Mouse (Mus musculus): ENCODE data around the gene Gm21885.

Gene Gm21885

DNA sequence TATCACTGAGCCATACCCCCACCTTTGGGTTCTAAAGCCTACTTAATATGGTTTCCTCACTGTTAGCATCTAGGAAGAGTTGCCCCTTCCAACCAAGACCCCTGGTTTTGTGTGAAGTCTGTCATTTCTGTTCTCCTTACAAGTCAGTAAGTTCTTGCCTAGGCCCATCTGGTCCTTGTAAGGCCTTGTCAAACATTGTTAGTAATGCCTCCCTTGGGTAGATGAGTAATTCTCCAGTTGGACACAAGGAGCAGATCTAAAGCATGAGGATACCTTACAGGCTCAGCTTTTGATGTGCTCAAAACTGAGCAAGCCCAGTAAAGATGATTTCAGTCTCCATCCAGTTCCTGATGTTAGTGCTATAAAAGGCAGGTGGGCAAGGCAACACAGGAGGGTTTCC, 12.9 kb upstream of the Gm21885 start:
- no peak for DNase-seq (ENCODE audit: extremely low spot score, low read depth, low spot score)

DNA sequence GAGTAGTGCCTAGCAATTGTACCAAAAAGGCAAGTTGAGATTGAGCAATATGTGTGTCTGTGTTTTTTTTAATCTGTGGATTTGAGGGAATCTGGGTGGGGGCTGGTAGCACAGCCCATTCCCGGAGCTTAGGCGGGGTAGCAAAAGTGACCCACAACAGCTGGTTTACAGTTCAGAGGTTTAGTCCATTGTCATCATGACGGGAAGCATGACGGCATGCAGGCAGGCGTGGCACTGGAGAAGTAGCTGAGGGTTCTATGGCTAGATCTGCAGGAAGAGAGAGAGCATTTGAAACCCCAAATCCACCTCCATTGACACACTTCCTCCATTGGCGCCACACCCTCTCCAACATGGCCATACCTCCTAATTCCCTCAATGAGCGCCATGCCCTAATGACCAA, 11.8 kb upstream of the Gm21885 start:
- DNase-seq (ENCODE audit: extremely low spot score, low read depth, low spot score), result no peak

DNA sequence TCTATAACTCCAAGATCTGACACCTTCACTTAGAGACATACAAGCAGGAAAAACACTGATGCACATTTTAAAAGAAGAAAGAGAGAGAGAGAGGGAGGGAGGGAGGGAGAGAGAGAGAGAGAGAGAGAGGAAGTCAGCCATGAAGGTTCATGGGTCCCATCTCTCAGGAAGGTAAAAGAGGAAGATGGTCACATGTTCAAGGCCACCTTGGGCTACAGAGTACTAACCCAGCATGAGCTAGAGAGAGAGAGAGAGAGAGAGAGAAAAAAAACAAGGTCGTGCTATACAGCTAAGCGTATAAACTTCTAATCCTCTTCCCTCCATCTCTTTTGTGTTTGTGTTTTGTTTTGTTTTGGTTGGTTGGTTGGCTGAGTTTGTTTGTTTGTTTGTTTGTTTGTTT, 10.7 kb upstream of the Gm21885 start:
- DNase-seq (ENCODE audit: extremely low spot score, low read depth, low spot score), result no peak

DNA sequence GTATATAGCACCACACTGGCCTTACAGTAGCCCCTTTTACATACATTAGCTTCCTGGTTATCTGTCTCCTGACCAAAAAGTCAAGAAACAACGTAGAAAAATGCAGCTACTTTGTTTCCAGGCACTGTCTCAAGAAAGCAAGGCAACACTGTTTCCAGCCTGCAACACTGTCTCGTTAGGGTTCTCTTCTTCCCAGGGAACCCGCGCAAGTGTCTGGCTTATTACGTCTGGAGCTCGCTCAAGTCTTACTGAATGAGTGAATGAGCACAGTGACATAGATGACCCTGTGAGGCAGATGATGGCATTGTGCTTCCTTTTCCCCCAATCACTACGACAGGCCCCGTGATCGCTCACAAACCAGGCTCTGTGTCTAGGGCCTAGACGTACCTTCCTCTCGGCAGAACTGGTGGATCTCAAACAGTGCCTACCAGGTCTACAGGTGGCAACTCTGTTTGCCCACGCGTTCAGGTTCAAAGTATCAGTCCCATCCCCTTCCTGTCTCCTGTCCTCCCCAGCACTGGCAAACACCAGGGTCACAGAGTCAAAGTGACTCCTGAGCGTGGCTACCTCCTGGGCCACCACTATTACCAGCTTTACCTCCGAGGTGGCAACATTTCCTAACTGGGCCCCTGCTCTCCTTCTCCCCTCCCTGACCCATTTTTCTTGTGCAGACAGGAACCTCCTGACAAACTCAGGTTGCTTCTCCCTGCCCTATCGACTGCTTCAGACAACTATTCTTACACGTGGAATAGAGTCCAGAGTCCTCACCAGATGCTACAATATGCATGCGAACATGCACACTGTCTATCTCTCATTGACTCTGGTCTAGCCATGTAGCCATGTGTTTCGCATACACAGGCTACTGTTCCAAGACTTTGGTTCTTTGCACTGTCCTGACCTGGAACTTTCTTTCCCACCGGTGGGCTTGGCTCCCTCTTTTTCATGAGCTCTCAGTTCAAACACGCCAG, 8.4 kb upstream of the Gm21885 start:
- no peak for DNase-seq (ENCODE audit: extremely low spot score, low read depth, low spot score)

DNA sequence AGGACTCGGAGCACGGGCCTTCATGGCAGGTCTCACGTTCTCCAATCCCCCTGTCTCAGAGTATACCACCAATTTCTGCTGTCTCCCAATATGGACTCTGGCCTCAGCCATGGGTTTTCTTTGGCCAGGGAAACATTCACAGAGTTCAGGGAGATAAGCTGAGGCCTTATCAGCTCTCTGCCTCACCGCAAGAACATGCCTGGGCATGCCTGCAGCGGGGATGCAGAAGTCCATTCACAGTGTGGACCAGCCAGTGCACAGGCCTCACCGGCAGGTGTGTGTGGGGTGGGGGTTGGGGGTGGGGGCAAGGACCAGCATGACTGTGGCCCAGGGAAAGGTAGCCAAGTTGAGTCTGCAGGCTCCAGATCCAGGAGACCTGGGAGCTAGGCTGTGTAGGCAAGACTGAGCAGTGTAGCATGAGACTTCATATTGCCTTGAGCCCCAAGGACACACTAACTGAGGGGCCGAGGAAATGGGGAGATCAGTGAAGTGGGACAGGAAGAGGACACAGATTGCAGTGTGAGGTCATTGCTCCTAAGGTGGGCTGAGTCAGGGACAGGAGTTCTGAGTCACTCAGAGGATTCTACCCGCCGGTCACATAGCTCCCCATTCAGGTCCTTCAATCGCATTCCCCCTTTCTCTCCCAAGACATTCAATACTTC, 7.3 kb upstream of the Gm21885 start:
- DNase-seq (ENCODE audit: extremely low spot score, low read depth, low spot score), result no peak

DNA sequence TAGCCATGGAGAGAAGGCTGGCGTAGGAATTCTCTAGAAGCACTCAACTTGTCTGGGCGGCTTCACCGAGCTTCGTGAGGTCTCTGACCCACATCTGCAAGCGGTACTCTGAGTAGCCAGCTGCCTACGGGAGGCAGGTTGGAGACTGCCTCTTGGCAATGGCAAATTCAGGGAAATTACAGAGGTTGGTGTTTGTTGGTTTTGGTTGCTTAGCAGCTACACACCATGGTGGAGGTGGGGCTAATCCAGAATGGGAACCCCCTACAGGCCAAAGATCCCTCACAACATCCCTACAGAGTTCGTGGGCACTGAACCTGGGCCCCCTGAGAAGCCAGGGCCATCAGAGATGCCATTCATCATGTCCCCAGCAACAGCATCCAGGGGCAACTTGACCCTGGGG, 6.4 kb upstream of the Gm21885 start:
- no peak for DNase-seq (ENCODE audit: extremely low spot score, low read depth, low spot score)

DNA sequence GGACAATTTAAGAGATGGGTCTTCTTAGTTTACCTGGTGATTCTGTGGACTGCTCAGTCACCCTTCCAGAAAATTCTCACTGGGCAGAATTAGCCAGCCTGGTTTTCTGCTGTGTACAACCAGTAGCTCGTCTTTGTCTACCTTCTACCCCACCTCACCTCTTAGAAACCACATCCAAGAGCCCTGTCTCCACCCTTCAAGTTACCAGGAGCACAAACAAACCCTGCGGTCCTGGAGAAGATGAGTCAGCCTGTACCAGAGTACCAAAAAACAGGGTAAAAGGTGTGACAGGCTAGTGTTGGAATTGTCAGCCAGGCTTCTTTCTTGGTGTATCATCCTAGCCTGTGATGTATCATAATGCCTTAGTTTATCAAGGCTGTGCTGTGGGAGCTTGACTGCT, 6.0 kb upstream of the Gm21885 start:
- DNase-seq (ENCODE audit: extremely low spot score, low read depth, low spot score), result no peak

DNA sequence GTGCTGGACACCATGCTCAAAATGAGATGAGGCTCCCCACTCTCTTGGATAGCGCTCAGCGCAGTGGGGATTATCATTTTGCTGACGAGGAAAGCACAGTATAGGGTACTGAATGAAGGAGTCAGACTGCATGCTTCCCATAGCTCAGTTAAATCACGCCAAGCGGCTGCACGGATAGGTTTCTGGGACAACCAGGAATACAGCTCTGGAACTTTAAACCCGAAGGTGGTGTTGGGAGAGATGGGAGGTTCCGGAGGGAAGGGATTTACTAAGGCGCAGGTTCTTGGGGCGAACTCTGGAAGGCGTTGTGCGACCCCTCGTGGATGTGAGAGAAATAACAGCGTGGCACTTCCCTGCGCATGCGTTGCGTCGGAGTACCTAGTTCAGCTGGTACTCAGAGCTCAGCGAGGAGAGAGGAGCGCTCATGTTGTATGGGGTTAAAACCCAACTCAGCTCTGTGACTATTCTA, 4.8 kb upstream of the Gm21885 start:
- peak; percentile 93 for DNase-seq (ENCODE audit: extremely low spot score, low read depth, low spot score)

DNA sequence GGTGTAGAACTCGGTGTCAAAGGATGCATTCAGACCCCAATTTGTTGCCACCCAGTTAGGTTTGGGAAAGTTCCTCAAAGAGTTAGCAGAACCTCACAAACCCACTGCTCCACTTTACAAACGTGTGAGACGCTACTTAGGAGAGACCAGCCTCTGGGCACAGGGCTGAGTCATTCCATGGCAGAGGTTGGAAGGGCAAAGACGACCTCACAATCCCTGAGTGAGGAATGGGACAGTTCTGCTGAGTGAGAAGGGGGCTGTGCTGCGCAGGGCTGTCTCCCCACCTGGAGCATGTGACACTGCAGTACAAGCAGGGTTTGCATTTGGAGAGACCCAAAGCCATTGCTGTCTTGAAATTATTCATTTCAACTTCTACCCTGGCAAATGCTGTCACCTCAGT, 618 bp downstream of the Gm21885 start:
- DNase-seq (ENCODE audit: extremely low spot score, low read depth, low spot score), result no peak

DNA sequence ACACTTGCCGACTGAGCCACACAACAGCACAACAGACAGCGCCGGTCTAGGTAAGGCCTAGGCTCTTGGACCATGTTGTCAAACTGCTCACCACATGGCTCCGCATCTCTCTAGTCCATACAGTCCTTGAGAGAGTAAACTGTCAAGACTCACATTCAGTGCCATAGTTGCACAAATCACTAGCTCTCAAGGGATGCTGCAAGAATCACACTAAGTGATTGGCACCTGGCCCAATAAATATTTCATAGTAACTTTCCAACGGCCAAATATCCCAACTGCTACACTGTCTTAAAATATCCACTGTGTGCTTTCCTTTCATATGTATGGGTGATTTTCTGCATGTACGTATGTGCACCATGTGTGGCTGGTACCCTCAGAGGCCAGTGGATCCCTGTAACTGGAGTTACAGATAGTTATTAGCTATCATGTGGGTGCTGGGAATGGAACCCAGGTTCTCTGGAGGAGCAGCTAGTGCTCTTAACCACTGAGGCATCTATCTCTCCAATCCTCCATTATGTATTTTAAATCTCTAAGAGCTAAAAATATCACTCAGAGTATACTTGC, 1.9 kb downstream of the Gm21885 start:
- DNase-seq (ENCODE audit: extremely low spot score, low read depth, low spot score), result no peak

DNA sequence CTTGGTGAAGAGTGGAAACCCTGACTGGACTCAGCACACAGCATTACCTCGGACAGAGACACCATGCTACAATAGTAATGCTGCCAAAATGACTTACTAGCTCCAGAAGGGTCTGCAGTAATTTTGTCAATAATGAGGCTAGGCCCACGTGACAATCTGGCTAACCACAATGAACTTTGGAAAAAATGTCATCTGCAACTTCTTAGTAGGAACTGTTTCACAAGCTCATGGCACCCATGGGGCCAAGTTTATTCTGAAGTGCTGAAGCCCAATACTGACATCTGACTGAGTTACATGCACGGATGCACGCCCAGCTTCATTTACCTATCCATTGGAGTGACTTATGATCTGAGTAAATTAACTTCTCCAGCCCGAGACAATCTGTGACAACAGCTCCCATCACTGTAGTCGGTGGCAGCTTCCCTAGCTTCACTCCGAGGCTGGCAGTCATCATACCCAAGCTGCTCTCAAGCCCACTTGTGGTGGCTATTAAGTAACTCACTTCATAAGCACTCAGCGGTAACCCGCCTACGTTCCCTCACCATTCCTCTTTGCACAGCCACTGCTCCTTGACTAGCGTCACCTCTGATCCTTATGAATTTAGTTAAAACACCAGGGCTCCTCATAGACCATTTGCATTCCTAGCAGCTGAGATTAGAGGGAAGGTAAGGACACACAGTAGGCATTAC, 4.4 kb downstream of the Gm21885 start:
- DNase-seq (ENCODE audit: extremely low spot score, low read depth, low spot score), result no peak

DNA sequence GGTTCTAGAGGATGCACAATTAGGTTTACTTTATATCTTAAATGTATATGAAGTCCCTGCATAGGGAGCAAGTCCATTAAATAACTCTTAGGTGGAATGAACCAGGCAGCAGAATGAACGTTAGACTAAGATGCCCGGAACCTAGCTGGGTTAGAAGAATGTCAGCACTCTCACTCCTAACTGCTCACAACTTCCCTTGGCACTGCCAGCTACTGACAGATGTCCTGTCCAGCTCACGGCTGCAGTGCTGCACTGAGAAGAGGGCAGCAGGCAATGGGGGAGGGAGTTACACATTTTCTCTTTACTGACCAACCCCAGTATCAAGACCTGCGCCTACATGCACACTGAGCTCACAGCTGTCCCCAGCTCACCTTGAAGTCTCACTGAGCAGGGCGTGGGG, 5.4 kb downstream of the Gm21885 start:
- DNase-seq (ENCODE audit: extremely low spot score, low read depth, low spot score), result no peak

DNA sequence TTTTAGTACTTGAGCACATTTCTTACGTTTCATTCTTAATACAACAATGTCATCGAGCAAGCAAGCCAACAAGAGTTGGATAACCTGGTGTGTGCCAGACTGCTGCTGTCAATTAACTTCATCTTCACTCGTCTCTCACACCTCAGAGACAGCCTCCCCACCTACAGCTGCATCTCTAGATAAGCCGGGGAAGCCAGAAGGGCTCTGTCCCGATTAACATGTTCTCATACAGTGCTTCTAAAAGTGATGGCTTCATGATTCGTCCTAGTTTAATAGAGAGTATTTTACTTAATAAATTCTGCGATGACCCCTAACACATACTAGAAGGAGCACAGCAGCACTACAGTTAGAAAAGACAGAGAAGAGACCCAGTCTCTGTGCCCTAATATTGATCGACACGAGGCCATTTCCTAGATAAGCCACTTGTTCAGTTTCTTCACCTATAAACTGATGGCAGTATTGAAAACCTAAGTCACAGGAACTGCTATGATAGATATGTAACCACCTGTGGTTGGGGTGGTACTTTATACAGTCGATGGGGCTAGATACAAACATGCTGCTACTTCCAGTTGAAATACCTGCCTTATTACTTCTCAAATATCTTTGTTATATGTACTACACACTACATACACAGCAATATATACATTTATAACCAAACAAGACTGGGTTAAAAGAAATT, 8.5 kb downstream of the Gm21885 start:
- no peak for DNase-seq (ENCODE audit: extremely low spot score, low read depth, low spot score)

DNA sequence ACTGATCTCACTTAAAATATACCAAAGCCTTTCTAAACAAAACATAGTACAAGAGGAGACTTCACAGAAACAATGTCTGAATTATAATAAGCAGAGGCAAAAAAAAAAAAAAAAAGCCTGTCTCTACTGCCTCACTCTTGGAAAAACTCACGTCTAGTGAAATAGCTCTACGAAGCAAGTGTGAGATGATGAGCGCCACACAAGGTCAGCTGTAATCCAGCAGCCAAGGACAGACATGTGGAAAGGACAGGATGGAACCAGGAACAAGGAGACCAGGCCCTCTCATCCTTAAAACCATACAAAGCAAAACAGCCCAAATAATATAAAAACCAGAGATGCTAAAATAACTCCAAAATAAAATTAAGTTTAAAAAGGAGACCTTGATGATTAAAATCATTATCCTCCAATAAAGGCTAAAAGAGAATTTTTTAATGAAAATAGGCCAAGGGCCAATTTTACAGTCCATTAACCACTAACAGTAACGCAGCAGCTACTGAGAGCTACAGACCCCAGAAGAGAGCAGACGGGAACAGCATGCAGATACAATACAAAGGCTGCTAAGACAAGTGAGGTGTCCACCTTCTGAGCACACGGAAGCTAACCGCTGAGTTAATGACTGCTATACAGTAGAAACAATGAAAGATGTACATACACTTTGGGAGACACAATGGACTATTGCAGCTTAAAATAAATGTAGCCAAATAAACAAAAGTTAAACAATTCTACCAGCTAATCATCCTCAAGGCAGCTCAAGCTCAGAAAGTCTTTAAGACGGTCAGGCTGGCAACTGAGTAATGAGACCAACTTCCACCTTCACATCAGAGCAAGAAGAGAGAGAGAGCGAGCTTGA, 13.5 kb downstream of the Gm21885 start:
- no peak for DNase-seq (ENCODE audit: extremely low spot score, low read depth, low spot score)

DNA sequence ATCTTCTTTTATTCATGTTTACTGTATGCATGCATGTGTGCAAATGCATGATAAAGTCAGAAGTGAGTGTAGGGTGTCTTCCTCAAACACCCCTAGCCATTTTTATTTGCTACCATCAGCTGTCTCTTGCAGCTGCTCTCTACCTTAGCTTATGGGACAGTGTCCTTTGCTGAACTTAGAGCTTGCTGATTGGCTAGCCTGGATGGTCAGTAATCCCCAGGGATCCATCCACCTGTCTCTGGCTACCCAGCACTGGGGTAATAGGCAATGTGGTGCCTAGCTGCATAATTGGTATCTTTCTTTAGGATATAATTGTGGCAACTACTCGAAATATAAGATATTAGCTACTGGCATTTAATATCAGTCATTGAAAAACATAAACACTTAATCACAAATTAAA, 31.1 kb downstream of the Gm21885 start:
- DNase-seq (ENCODE audit: extremely low spot score, low read depth, low spot score), result no peak

DNA sequence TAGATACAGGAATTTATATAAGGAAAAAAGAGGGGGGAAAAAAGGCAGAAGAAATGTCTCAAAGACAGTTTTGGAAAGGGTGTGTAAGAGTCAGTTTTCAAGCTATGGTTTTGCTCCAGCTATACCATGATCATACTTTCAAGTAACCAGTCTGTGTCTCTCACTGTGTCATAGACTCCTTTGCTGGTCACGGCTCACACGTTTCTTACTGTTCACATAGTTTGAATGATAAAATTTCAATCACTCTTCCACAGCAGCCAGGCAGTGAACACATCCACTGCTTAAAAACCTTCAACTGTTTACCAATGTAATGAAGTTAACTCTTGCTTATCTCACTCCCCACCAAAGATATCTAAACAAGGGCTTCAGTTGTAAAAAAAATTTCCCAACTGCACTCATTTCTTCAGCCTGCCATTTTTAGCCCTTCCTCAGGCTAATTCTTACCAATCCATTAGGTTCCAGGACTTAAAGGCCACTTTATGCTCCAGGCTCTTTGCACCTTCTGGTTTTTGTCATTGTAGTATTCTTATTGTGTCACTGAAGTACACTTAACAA, 32.5 kb downstream of the Gm21885 start:
- DNase-seq (ENCODE audit: extremely low spot score, low read depth, low spot score), result no peak

DNA sequence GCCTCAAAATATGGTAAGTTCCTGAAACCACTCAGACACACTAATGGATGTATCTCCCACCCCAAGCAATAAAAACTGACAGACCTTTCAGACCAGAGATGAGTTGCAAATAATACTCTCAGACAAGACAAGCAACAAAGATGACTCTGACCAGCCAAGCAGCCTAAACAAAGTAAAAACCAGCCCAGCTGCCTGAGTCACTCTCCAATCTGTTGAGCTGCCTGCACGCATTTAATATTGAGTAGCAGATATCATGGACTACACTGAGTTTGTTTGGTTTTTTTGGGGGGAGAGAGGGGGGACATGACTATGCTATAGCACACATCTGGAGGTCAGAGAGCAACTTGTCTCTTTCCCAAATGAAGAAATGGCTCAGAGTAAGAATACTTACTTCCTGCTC, 33.6 kb downstream of the Gm21885 start:
- no peak for DNase-seq (ENCODE audit: extremely low spot score, low read depth, low spot score)

DNA sequence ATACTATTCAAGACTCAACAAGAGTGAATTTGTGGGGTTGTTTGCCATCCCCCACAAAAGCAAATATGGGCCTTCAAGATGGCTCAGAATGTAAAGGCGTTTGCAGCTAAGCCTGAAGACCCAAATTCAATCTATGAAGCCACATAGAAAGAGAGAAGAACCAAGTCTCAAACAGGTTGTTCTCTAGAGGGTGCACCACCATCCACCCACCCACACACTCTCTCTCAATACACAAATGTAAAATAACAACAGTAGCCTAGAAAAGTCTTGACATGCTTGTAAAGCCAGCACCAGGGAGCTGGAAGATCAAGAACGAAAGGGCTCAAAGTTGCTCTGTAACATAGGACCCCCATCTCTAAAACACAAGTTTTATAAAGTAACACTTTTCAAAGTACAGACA, 34.9 kb downstream of the Gm21885 start:
- no peak for DNase-seq (ENCODE audit: extremely low spot score, low read depth, low spot score)

DNA sequence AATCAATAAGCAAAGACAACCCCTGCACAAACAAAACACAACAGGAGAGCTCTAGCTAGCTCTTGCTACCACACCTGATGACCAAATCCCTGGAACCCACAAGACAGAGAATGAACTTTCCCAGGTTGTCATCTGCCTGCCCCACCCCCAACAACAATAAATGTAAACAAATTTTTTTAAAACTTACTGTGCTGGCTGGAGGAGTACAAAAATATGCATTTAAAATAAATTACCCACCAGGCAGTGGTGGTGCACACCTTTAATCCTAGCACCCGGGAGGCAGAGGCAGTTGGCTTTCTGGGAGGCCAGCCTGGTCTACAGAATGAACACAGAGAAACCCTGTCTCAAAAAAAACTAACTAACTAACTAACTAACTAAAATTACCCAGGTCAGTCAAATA, 35.3 kb downstream of the Gm21885 start:
- DNase-seq (ENCODE audit: extremely low spot score, low read depth, low spot score), result no peak

DNA sequence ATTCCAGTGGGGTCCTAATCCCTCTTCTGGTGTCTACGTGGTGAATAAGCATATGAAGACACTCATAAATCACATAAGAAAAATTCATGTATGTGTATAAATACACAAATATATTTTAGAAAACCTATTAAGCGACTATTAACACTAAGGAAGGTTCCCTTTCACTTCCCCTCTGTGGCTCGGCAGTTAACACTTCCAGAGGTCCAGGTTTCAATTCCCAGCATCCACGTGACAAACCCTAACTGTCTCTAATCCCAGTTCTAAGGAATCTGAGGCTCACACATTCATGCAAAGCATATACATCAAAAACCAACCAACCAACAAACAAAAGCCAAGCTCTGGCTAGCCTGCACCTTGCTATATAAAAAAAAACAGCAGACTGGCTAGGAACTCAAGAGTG, 35.8 kb downstream of the Gm21885 start:
- no peak for DNase-seq (ENCODE audit: extremely low spot score, low read depth, low spot score)

Measured in hindlimb bud, embryonic 11.5 days (tissue).